Mouse (Mus musculus): ENCODE data around the gene Polg.

The Polg gene

DNA sequence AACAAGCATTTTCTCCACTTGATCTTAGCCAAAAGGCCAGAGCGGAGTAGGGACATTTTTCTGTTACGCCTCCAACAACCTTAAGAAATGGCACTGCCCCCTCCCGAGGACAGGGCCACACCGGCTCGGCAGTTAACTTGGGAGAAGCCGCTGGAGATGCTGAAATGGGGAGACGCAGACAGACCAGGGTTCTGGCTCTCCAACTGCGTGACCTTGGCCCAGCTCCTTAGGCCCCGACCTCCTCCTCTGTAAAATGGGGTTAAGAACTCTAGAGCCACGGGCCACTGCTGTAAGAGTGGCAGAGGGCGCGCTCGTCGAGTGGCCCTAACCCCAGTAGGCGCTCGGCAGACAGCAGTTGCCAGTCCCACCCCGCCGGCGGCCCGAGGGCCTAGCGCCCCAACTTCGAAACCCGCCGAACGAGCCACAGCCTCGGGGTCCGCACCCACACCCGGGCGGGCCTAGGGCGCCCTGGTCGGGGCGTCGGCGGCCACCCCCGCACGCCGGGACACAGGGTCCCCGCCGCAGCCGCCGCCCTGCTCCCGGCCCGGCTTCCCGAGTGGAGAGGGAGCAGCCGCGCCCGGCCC lies 609 bp downstream of the Polg start:
- DNase-seq (ENCODE audit: low spot score), result peak; percentile 66

DNA sequence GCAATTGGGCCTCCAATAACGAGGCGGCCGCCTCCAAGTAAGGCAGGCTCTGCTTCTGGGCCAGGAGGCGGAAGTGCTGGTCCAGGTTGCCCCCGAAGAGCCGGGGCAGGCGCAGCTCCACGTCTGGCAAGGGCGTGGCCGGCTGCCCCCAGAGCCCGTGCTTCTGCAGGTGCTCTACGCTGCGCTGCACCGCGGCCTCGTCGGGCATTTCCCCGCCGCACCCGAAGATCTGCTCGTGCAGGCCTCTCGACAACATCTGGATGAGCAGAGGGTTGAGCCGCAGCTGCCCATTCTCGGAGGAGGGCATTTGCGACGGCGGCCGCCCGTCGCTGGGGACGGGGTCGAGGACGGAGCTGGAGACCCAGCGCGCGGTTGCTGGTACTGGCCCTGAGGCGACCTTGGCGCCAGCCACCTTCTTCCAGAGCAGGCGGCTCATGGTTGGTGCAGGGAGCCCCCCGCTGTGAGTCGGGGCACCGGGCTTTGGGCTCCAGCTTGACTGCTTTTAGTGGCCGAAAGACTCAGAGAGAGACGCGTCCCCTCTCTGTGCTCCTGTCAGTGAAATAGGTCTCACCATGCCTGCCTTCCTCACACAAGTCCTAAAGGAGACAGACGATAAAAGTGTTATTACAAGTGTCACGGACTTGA lies 1.3 kb downstream of the Polg start:
- DNase-seq (ENCODE audit: low spot score), result peak; percentile 28

DNA sequence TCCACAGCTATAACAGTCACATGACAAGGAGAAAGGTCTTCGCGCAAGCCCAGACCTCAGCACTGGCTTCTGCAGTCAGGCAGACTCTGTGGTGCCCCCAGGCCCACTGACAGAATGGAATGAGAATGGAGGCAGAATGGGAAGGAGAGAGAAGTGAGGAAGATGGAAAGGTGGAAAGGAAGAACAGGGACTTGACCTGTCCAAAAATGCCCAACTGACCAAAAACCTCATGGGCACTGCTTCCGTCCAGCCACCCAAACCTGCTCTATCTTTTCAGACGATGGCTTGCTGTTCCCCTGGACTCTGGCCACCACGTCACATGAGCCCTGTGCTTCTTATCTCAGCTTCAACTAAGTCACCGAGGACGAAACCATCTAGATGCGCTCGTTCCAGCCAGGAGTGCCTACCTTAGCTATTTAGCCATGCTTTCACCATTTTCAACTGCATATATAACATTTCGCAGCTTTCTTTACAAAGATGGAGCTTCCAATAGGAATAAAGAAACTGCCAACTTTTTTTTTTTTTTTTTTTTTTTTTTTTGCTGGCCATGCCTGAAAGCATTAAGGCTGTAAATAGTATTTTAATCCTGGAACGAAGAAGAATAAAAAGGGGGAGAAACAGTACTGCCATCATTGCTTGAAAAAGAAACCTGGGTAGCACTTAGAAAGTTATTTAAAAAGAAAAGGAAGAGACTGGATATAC lies 2.6 kb downstream of the Polg start:
- DNase-seq (ENCODE audit: low spot score), result no peak

DNA sequence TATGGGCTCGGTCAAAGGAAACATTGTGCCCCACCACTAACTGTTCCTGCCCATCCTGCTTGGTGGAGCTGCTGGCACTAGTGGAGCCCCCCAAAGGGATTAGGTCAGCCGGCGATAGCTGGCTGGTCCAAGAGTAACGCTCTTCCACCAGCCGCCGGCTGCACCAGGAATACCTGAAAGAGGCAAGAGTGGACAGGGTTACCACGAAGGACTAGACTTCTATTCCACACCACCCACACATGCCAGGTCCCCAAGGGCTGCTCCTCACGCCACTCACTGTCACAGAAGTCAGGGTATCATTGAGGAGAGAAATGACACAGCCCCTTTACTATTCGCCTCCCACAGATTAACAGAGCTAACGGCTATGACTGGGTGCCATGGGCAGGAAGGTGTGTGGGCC lies 4.4 kb downstream of the Polg start:
- DNase-seq (ENCODE audit: low spot score), result no peak

DNA sequence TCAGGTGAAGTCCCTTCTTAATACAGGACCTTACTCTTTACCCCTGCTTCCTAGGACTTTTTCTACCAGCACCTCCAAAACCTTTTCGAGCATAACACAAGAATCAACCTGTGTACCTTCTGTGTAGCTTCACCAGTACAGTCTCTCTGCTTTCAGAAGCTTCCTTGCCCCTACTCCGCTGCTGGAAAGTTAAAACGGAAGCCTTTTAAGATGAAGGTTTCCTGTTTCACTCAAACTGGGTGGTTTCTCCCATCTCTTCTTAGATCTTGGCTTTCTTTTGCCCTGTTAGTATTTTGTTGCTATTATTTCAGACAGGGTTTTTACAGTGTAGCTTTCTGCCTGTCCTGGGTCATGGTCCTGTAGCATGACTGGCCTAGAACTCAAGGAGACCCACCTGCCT lies 18.7 kb downstream of the Polg start:
- no peak for DNase-seq (ENCODE audit: low spot score)

DNA sequence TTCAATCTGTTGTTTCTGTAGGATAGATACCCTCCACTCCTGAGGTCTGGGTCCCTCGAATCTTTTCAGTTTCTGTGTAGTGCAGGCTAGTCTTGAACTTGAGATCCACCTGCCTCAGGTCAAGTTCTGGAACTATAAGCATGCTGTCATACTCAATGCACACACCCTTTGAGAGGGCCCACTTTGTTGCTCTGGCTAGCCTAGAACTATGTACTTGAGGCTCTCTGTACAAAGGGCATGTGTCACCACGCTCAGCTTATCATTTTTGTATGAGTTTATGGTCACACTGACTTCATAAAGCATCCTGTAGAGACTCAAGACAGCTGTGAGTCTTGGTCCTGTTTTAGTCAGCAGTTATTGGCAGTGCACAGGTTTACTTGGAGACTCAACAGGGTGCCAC lies 19.1 kb downstream of the Polg start:
- DNase-seq (ENCODE audit: low spot score), result no peak

DNA sequence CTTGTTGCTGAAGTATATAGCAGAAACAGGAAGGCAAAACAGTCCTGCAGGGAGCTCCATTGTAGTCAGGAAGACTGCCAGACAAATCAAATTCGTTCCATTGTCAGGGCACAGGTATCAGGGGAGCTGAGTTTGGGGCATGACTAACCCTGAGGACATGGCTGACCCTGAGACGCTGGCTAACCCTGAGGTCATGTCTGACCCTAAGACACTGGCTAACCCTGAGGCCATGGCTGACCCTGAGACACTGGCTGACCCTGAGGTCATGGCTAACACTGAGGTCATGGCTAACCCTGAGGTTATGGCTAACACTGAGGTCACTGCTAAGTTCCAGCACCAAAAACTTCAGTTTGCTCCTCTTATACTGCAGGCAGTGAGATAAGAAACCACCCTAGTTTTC lies 26.1 kb downstream of the Polg start:
- DNase-seq (ENCODE audit: low spot score), result no peak

DNA sequence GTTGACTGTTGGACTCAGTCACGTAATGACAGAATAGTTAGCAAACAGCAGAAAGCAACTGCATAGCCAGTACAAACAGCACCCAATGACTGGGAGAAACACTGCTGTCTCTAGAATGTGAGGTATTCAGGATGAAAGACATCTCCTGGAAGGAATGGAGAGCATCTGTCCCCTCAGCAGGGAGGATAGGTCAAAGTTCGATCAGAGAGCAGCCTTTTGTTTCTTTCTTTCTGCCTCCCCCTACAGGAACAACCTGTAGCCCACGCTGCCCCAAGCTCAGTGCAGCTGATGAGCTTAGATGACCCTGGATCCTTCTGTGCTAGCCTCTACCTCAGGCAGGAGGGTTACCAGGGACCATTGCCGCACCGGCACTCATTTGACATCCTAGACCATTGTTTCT lies 37.9 kb downstream of the Polg start:
- DNase-seq (ENCODE audit: low spot score), result peak; percentile 17

DNA sequence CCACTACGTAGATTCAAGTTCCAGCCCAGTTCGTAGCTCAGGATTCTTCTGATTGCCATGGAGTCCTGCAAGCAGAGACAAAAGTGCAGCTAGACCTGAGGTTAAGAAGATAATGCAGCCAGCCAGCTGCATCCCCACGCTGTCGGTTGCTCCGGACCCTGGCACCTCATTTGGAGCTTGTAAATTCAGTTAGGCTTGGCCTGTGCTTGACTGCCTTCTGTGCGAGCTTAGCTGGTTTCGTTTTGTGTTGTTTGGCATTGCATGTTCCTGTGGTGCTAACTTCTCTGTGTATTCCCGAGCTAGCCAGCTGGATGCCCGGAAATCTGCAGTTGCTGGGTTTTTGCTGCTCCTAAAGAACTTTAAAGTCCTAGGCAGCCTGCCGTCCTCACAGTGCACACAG lies 40.4 kb downstream of the Polg start:
- no peak for DNase-seq (ENCODE audit: low spot score)

DNA sequence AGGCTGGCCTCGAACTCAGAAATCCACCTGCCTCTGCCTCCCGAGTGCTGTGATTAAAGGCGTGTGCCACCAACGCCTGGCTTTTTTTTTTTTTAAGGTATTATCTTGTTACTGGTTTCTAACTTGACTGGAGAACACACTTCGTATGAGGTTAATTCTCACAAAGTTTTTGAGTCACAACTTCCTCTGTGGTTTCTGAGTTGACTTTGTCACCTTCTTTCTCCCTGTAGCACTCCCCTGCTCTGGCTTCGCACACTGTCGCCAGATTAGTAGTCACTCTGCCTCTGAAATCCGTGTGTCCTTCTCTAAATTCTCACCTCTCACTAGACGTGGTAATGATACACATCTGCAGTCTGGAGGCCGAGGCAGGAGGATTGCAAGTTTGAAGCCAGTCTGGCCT lies 43.3 kb downstream of the Polg start:
- DNase-seq (ENCODE audit: low spot score), result no peak

DNA sequence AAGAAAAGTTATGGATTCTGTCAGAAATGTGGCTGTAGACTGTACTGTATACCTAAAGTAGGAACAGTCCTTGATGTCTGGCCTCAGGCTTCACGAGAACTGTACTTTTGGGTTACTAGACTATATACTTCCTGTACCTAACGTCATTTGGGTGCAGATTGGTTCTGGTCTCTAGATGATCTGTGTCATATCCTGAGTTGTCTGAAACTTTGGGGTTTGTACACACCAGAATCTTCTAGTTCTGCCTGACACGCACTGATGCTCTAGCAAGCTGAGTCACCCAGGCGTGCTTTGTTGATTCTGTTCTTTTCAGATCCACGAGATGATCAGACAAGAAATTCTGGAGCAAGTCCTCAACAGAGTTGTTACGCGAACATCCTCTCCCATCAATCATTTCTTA lies 46.2 kb downstream of the Polg start:
- DNase-seq (ENCODE audit: low spot score), result no peak

DNA sequence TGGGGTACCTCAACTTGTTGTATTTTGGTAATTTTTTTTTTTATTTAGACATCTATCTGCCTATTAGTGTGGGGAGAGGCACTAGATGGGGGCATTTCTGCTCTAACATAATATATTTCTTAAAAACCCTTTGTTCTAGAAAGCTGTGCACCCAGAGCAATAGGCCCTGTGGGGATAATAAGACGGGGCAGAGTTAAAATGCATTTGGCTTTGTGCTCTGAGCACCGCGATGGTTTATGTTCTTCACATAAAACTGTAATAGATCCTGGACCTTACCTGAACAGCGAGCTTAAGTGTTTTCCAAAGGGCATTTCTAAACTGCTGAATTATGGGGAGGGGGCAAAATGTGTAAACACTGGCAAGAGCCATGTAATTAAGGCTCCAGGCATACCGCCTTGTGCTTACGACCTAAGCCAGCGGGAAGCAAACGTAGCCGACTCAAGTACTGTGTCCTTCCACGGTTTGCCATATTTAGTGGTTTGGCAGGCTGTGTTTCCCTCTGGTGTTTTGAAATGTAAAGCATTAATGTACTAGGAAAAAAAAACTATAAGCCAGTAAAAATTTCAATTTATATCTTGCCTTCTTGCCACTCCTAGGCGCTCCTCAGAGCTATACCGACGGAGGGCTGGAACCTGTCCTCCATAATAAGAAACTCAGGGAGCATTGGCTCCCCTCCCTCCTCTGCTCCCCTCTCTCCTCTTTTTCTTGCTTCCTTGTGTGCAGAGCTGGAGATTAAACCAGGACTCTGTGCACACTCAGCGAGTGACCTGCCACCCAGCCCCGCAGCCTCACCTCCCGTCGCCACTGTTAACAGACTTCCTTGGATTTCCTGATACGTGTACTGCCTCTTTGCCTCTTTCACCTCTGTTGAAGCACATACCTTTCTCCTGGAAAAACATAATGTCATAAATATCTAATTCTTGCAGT lies 51.5 kb downstream of the Polg start:
- DNase-seq (ENCODE audit: low spot score), result no peak

DNA sequence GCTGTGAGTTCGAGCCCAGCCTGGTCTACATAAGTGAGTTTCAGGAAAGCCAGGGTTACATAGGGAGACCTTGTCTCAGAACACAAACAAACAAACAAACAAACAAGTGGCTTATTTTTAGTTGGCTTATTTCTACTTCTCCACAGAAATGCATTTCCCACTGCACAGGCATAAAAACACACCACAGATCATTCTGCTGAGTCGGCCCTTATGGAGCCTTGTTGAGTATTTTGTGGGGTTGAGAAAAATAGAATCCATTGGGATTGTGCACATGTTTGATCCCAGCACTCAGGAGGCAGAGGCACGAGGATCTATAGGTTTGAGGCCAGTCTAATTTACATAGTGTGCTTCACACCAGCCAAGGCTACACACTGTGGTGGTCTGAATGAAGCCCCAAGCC lies 65.9 kb downstream of the Polg start:
- DNase-seq (ENCODE audit: low spot score), result no peak

DNA sequence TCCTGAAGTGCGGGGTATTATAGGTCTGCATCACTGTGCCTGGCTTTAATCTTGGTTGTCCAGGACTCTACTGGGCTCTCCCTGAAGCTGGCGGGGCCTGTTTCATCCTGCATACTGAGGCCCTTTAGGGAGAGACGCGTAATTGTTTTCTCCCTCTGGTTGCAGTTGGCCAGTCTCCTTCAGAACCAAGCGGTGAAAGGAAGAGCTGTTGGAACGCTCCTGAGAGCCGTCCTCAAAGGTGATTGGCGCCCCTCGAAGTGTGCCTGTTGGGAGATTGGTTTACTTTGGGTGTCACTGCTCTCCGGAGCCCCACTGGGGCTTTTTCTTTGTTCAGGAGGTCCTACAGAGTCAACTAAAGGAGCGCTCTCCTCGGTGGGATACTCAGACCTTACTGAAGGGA lies 67.2 kb downstream of the Polg start:
- no peak for DNase-seq (ENCODE audit: low spot score)

DNA sequence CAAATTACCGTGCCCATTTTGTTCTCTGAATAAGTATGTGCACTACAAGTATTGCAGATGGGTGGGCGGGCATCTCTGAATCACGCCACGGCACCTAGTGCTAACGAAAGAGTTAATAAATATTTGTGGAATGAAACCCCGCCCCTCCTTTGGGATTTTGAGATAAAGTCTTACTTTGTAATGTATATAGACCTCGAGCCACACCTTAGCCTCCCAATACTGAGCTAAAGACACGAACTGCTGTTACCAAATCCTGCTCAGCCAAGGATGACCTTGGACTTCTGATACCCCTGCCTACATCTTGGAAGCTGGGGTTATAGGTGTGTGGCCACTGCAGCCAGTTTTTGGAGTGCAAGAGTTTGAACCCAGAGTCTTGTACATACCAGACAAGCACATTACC lies 67.7 kb downstream of the Polg start:
- DNase-seq (ENCODE audit: low spot score), result no peak

DNA sequence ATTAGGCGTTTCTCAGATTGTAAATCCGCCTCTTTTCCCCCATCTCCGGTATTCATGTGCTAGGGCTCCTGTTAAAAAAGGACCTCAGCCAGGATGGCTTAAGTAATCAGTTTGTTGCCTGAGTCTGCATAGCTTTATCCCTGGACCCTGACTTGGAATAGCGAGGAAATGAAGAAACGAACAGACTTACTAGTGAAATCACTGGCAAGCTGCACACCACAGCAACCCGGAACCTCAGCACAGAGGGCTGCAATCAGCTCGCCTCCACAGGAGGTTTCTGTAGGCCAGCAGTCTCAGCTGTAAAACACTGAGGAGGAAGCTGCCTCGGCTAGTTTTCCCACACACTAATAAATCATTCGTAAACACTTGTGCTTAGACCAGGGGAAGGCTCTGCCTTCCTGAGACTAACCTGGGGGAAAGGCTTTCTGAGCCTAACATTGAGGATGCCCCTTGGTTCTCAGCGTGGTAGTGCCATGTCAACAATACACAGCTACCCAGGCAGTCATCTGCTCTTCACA lies 68.7 kb downstream of the Polg start:
- DNase-seq (ENCODE audit: low spot score), result no peak

Measured in embryo, embryonic 10 days (tissue).